Mouse (Mus musculus) intestine, embryonic 15.5 days (tissue): ENCODE measurements around the gene Klhl22. TPM values are rescaled to one million over a fixed set of nuclear protein-coding genes. Genes with fewer than 3 reads are reported as not detected.

Source experiments
- ATAC-seq: fragments of 200-750 bp; cut with Nextera tagmentation; 2 replicates; pipeline ENCODE4 v1.8.0; 2017; ENCODE audit warnings: moderate TSS enrichment, moderate library complexity
- H3K27ac ChIP-seq: fragments of 300-500 bp; sonication (generic); 2 replicates; pipeline ENCODE4 v1.5.1; 2015; ENCODE audit warnings: mild to moderate bottlenecking, inconsistent platforms
- H3K27me3 ChIP-seq: fragments of 300-500 bp; sonication (generic); replicated peaks from 2 replicates; pipeline ENCODE4 v1.6.1; 2015; ENCODE audit warnings: inconsistent platforms
- H3K36me3 ChIP-seq: fragments of 300-500 bp; sonication (generic); 2 replicates; pipeline ENCODE4 v1.6.1; 2015; ENCODE audit warnings: inconsistent platforms
- H3K4me1 ChIP-seq: fragments of 300-500 bp; sonication (generic); replicated peaks from 2 replicates; pipeline ENCODE4 v1.6.1; 2015; ENCODE audit warnings: inconsistent platforms
- H3K4me2 ChIP-seq: fragments of 300-500 bp; sonication (generic); replicated peaks from 2 replicates; pipeline ENCODE4 v1.6.1; 2015; ENCODE audit warnings: mild to moderate bottlenecking, inconsistent platforms
- H3K4me3 ChIP-seq: fragments of 300-500 bp; sonication (generic); replicated peaks from 2 replicates; pipeline ENCODE4 v1.5.1; 2015; ENCODE audit warnings: inconsistent platforms
- H3K9ac ChIP-seq: fragments of 300-500 bp; sonication (generic); 2 replicates; pipeline ENCODE4 v1.6.1; 2015; ENCODE audit warnings: inconsistent platforms
- H3K9me3 ChIP-seq: fragments of 300-500 bp; sonication (generic); 2 replicates; pipeline ENCODE4 v1.6.1; 2016; ENCODE audit warnings: inconsistent platforms
- WGBS: fragments of 180-500 bp; shearing (Covaris S2); methylation state at CpG from one replicate; pipeline ENCODE4 v1.1.7; 2015; 5-methylcytosine and 5-hydroxymethylcytosine counted together
- polyA plus RNA-seq: library from polyadenylated mRNA; unstranded; fragments of >200 nt; fragmentation: Nextera tagmentation; extraction: Ambion mirVana; gene quantifications from 2 replicates; pipeline ENCODE4 v1.2.1, GENCODE M21; 2015

The Klhl22 gene
- polyA plus RNA-seq = 52.3 and 55.6 TPM in 2 replicates

DNA sequence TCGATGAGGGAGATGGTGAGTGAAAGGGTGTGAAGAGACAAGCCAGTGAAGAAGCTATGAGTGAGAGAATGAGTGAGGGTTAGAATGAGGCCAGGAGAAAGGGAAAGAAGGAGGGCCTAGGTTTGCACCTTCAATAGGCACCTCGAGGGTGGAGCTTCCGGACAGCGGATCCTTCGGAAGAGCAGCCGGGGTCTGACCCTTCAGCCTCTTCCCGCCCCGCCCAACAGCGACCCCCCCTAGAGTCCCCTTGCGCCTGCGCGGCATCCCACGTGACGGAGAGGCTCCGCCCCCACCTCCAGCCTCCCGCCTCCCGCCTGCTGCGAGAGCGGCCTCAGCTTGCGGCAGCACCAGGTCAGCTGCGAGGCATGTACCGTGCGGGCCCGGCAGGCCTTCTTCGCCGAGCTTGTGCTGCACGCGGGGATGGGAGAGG is at the start of gene Klhl22:
Gene Klhl22 (plus strand): TSS at position 275 of the 430 bp plus-strand sequence.
- 1% methylated on average over 28 of the region's 28 CpGs for WGBS
- peak within 1 kb of the TSS; percentile 79 for H3K9ac ChIP-seq
- ATAC-seq = peak; percentile 94
- peak within 1 kb of the TSS; percentile 66 for H3K4me3 ChIP-seq
- H3K9me3 ChIP-seq = no peaks in the 10 kb centered on the region
- H3K36me3 ChIP-seq = no peaks in the 10 kb centered on the region
- H3K4me1 ChIP-seq = peaks cover 17% of the 10 kb centered on the region
- H3K4me2 ChIP-seq = peak within 1 kb of the TSS; percentile 92
- H3K27ac ChIP-seq = peak within 1 kb of the TSS; percentile 87
- H3K27me3 ChIP-seq = no peaks in the 10 kb centered on the region

DNA sequence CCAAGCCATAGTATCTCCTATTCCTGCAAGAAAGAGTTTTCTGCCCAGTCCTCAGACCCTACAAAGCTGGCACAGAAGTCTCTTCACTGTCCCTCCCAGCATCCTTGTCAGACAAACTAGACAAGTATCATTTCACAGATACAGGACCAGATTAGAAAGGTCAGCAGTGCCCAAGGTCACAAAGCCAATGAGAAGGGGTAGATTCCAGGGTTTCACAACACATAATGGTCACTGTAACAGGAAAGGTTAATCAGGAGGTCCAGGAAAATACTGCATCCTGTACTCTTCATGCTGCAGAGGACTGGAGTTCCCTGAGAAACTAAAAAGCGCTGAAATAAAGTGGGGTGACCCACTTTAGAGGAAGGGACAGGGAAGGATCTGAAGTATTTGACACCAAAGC is 41.6 kb upstream of the Klhl22 start:
- no peaks in the 10 kb centered on the region for H3K9me3 ChIP-seq
- no peak overlapping the region for H3K27ac ChIP-seq
- H3K4me1 ChIP-seq = peaks cover 7% of the 10 kb centered on the region
- no peak for ATAC-seq
- no peaks in the 10 kb centered on the region for H3K27me3 ChIP-seq
- no peak overlapping the region for H3K4me2 ChIP-seq
- 91% methylated on average over 1 of the region's 1 CpGs for WGBS
- no peak overlapping the region for H3K9ac ChIP-seq
- H3K4me3 ChIP-seq = no peak overlapping the region
- no peaks in the 10 kb centered on the region for H3K36me3 ChIP-seq

- H3K9me3 ChIP-seq = no peaks in the 10 kb centered on the region
- peaks cover 7% of the 10 kb centered on the region for H3K4me1 ChIP-seq
- ATAC-seq = no peak
- H3K27me3 ChIP-seq = no peaks in the 10 kb centered on the region
- no peaks in the 10 kb centered on the region for H3K36me3 ChIP-seq
- 0 out of 2 replicates have a peak overlapping the region, but pooled peaks have one; percentile 86 for H3K9ac ChIP-seq
- peak overlapping the region; percentile 82 for H3K4me3 ChIP-seq
- H3K4me2 ChIP-seq = peak overlapping the region; percentile 69
- H3K27ac ChIP-seq = no peak overlapping the region
- WGBS = 66% methylated on average over 9 of the region's 9 CpGs
These were observed 38.2 kb upstream of the Klhl22 start for GRCm38 (mm10) chr16:17721114-17721808.

GRCm38 (mm10) chr16:17721822-17722460 is 37.5 kb upstream of the Klhl22 start:
- peak overlapping the region; percentile 83 for H3K27ac ChIP-seq
- peak overlapping the region; percentile 86 for H3K9ac ChIP-seq
- peak overlapping the region; percentile 82 for H3K4me3 ChIP-seq
- WGBS = 3% methylated on average over 10 of the region's 10 CpGs
- peaks cover 7% of the 10 kb centered on the region for H3K4me1 ChIP-seq
- no peaks in the 10 kb centered on the region for H3K36me3 ChIP-seq
- H3K9me3 ChIP-seq = no peaks in the 10 kb centered on the region
- ATAC-seq = peak; percentile 66
- H3K27me3 ChIP-seq = no peaks in the 10 kb centered on the region
- peak overlapping the region; percentile 69 for H3K4me2 ChIP-seq

- ATAC-seq = peak; percentile 91
- peak overlapping the region; percentile 86 for H3K9ac ChIP-seq
- 1% methylated on average over 44 of the region's 44 CpGs for WGBS
- no peaks in the 10 kb centered on the region for H3K27me3 ChIP-seq
- no peaks in the 10 kb centered on the region for H3K9me3 ChIP-seq
- no peaks in the 10 kb centered on the region for H3K36me3 ChIP-seq
- peaks cover 7% of the 10 kb centered on the region for H3K4me1 ChIP-seq
- H3K4me2 ChIP-seq = peak overlapping the region; percentile 69
- H3K4me3 ChIP-seq = peak overlapping the region; percentile 82
- H3K27ac ChIP-seq = peak overlapping the region; percentile 83
These were observed 36.7 kb upstream of the Klhl22 start for GRCm38 (mm10) chr16:17722461-17723324.

DNA sequence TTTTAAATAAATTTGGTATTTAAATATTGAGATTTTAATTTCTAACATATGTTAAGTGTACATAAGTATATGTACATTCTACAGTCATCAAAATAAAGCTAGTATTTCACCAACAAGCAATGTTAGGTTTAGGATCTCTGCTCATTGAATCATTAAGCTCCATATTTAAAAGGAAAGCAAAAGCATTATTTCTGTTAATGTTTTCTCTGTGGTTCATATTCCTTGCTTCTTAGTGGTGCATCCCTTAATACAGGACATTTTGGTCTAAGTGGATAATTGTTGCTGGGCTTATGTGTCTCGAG is 36.1 kb upstream of the Klhl22 start:
- no peak for ATAC-seq
- peaks cover 7% of the 10 kb centered on the region for H3K4me1 ChIP-seq
- no peaks in the 10 kb centered on the region for H3K27me3 ChIP-seq
- H3K4me2 ChIP-seq = peak overlapping the region; percentile 69; the same call in 1 of the 2 replicates
- WGBS = 73% methylated on average over 1 of the region's 1 CpGs
- H3K36me3 ChIP-seq = no peaks in the 10 kb centered on the region
- H3K9me3 ChIP-seq = no peaks in the 10 kb centered on the region
- no peak overlapping the region for H3K9ac ChIP-seq
- no peak overlapping the region for H3K4me3 ChIP-seq
- no peak overlapping the region for H3K27ac ChIP-seq

- Histone ChIP-seq H3K9ac (no peak overlapping the region), H3K36me3 (no peaks in the 10 kb centered on the region), H3K4me1 (peaks cover 7% of the 10 kb centered on the region), H3K27ac (no peak overlapping the region), H3K9me3 (no peaks in the 10 kb centered on the region), H3K4me2 (no peak overlapping the region), H3K4me3 (no peak overlapping the region), H3K27me3 (no peaks in the 10 kb centered on the region)
- 92% methylated on average over 3 of the region's 3 CpGs for WGBS
- ATAC-seq = no peak
These were observed 35.0 kb upstream of the Klhl22 start for GRCm38 (mm10) chr16:17724448-17724847.

DNA sequence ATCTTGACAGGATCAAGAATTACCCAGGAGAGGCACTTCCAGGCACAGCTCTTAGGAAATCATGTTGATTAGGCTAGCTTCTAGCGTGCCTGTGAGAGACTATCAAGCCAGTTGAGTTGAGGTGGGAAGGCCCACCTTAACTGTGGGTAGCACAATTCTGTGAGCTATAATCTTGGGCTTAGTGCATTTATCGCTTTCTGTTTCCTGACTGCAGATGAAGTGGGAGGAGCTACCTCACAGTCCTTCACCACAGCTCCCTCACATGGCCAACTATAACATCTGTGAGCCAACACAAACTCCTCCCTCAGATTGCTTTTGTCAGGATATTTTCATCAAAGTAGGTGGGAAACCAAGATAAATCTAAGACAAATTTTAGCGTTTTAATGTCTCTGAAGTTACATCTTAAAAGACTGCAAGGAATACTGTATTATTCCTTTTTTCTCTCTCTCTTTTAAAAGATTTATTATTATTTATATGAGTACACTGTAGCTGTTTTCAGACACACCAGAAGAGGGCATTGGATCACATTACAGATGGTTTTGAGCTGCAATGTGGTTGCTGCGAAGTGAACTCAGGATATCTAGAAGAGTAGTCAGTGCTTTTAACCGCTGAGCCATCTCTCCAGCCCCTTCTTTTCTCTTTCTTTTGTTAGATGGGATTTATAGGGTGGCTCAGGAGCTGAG is 32.1 kb upstream of the Klhl22 start:
- Histone ChIP-seq H3K36me3 (no peaks in the 10 kb centered on the region), H3K4me1 (no peaks in the 10 kb centered on the region), H3K27ac (no peak overlapping the region), H3K4me3 (no peak overlapping the region), H3K27me3 (no peaks in the 10 kb centered on the region), H3K4me2 (0 out of 2 replicates have a peak overlapping the region, but pooled peaks have one; percentile 20), H3K9me3 (no peaks in the 10 kb centered on the region), H3K9ac (no peak overlapping the region)
- ATAC-seq = peak; percentile 50; the same call in 1 of the 2 replicates
- 16% methylated on average over 5 of the region's 5 CpGs for WGBS

DNA sequence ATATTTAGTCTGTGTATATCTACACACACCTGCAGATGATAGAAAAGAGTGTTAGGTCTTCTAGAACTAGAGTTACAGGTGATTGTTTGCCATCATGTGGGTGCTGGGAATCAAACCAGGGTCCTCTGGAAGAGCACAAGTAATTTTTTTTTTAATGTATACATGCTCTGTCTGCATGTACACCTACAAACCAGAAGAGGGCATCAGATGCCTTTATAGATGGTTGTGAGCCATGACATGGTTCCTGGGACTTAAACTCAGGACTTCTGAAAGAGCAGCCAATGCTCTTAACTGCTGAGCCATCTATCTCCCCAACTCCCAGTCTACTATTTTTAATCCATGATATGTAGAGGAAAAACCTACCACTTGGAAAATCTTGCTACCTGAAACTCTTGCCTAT is 29.4 kb upstream of the Klhl22 start:
- Histone ChIP-seq H3K27me3 (no peaks in the 10 kb centered on the region), H3K4me1 (no peaks in the 10 kb centered on the region), H3K9ac (no peak overlapping the region), H3K9me3 (no peaks in the 10 kb centered on the region), H3K36me3 (no peaks in the 10 kb centered on the region), H3K4me2 (no peak overlapping the region), H3K4me3 (no peak overlapping the region), H3K27ac (no peak overlapping the region)
- ATAC-seq = no peak

DNA sequence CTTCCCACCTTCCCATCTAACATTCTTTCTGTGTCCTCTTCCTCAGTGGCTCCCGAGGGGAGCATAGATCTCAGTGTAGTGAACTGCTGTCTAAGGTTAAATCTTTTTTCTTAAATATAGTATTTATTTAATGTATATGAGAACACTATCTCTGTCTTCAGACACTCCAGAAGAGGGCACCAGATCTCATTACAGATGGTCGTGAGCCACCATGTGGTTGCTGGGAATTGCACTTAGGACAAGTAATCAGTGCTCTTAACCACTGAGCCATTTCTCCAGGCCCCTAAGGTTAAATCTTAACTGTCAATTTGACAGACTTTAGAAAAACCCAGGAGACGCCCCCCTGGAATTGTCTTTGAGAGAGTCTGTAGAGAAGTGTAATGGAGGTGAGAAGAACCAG is 27.4 kb upstream of the Klhl22 start:
- H3K4me1 ChIP-seq = no peaks in the 10 kb centered on the region
- no peaks in the 10 kb centered on the region for H3K27me3 ChIP-seq
- no peak overlapping the region for H3K9ac ChIP-seq
- ATAC-seq = no peak
- H3K9me3 ChIP-seq = no peaks in the 10 kb centered on the region
- WGBS = 45% methylated on average over 3 of the region's 3 CpGs
- H3K36me3 ChIP-seq = no peaks in the 10 kb centered on the region
- H3K4me3 ChIP-seq = no peak overlapping the region
- no peak overlapping the region for H3K4me2 ChIP-seq
- H3K27ac ChIP-seq = no peak overlapping the region

GRCm38 (mm10) chr16:17732431-17732830 is 27.0 kb upstream of the Klhl22 start:
- H3K9me3 ChIP-seq = no peaks in the 10 kb centered on the region
- no peaks in the 10 kb centered on the region for H3K36me3 ChIP-seq
- H3K27ac ChIP-seq = no peak overlapping the region
- H3K9ac ChIP-seq = no peak overlapping the region
- no peaks in the 10 kb centered on the region for H3K27me3 ChIP-seq
- H3K4me3 ChIP-seq = no peak overlapping the region
- 65% methylated on average over 6 of the region's 6 CpGs for WGBS
- no peak for ATAC-seq
- H3K4me2 ChIP-seq = no peak overlapping the region
- no peaks in the 10 kb centered on the region for H3K4me1 ChIP-seq

GRCm38 (mm10) chr16:17732841-17733340 is 26.5 kb upstream of the Klhl22 start, which contains the start of gene Med15:
Gene Med15, minus strand, starts transcription at chr16:17732891.
- H3K9me3 ChIP-seq = no peaks in the 10 kb centered on the region
- no peak for ATAC-seq
- no peak within 1 kb of the TSS for H3K4me2 ChIP-seq
- H3K9ac ChIP-seq = no peak within 1 kb of the TSS
- no peak within 1 kb of the TSS for H3K4me3 ChIP-seq
- no peaks in the 10 kb centered on the region for H3K4me1 ChIP-seq
- no peak within 1 kb of the TSS for H3K27ac ChIP-seq
- no peaks in the 10 kb centered on the region for H3K27me3 ChIP-seq
- H3K36me3 ChIP-seq = no peaks in the 10 kb centered on the region
- WGBS = 33% methylated on average over 3 of the region's 3 CpGs
